Mouse (Mus musculus) ES-CJ7 (cell line): Measurements from ENCODE around the gene Gm7271.

ENCODE experiments used
- DNase-seq: peaks from one replicate; pipeline ENCODE4 v3.0.0; 2011; ENCODE audit warnings: low read depth, low spot score

Gm7271 gene

GRCm38 (mm10) chr5:76483811-76484210 lies at the start of gene Gm7271:
Gene Gm7271 (plus strand): TSS chr5:76484040.
- no peak for DNase-seq

GRCm38 (mm10) chr5:76437100-76437499 lies 46.7 kb upstream of the Gm7271 start:
- DNase-seq, result no peak

- DNase-seq, result no peak
Measured at GRCm38 (mm10) chr5:76437696-76438095, 46.1 kb upstream of the Gm7271 start.

GRCm38 (mm10) chr5:76441431-76441830 lies 42.4 kb upstream of the Gm7271 start:
- DNase-seq, result no peak

- DNase-seq, result no peak
Measured at GRCm38 (mm10) chr5:76474931-76475330, 8.9 kb upstream of the Gm7271 start.

GRCm38 (mm10) chr5:76476873-76477272 lies 7.0 kb upstream of the Gm7271 start:
- DNase-seq, result no peak

- no peak for DNase-seq
Measured at GRCm38 (mm10) chr5:76477764-76478163, 6.1 kb upstream of the Gm7271 start.

- DNase-seq, result peak; percentile 45
Measured at GRCm38 (mm10) chr5:76495126-76495525, 11.3 kb downstream of the Gm7271 start.

- no peak for DNase-seq
Measured at GRCm38 (mm10) chr5:76522446-76522845, 38.6 kb downstream of the Gm7271 start.

- DNase-seq, result no peak
Measured at GRCm38 (mm10) chr5:76524623-76525022, 40.8 kb downstream of the Gm7271 start.

- no peak for DNase-seq
Measured at GRCm38 (mm10) chr5:76525066-76525465, 41.2 kb downstream of the Gm7271 start.

GRCm38 (mm10) chr5:76525829-76526228 lies 42.0 kb downstream of the Gm7271 start:
- no peak for DNase-seq

- peak; percentile 98 for DNase-seq
Measured at GRCm38 (mm10) chr5:76529040-76529703, 45.3 kb downstream of the Gm7271 start, which contains the start of gene Exoc1. Gene Exoc1 (plus strand): TSS chr5:76529311.

- no peak for DNase-seq
Measured at GRCm38 (mm10) chr5:76529704-76530066, 45.8 kb downstream of the Gm7271 start.

- DNase-seq, result no peak
Measured at GRCm38 (mm10) chr5:76533186-76533585, 49.3 kb downstream of the Gm7271 start.

- no peak for DNase-seq
Measured at GRCm38 (mm10) chr5:76536231-76536630, 52.4 kb downstream of the Gm7271 start.

- DNase-seq, result no peak
Measured at GRCm38 (mm10) chr5:76537578-76537977, 53.7 kb downstream of the Gm7271 start.

GRCm38 (mm10) chr5:76540181-76540580 lies 56.3 kb downstream of the Gm7271 start:
- DNase-seq, result no peak

- peak; percentile 23 for DNase-seq
Measured at GRCm38 (mm10) chr5:76540842-76541241, 57.0 kb downstream of the Gm7271 start.

GRCm38 (mm10) chr5:76543200-76543599 lies 59.4 kb downstream of the Gm7271 start:
- no peak for DNase-seq

- DNase-seq, result no peak
Measured at GRCm38 (mm10) chr5:76550426-76550825, 66.6 kb downstream of the Gm7271 start.

- DNase-seq, result peak; percentile 83
Measured at GRCm38 (mm10) chr5:76565321-76565720, 81.5 kb downstream of the Gm7271 start.
